Mouse (Mus musculus): Measurements from ENCODE around the gene Tro. TPM values are rescaled to one million over a fixed set of nuclear protein-coding genes. Genes with fewer than 3 reads are reported as not detected.

Gene Tro
- polyA plus RNA-seq (2014; fragmentation: Nextera tagmentation; extraction: Ambion mirVana), result 61.9 and 75.7 TPM in 2 replicates

- Histone ChIP-seq H3K36me3 (ENCODE audit: control insufficient read depth, insufficient read depth, low read length) (peaks cover 25% of the 10 kb centered on the region), H3K27me3 (replicated peaks; ENCODE audit: control insufficient read depth, insufficient read depth, low read length) (no peaks in the 10 kb centered on the region), H3K4me2 (ENCODE audit: low read length) (peak within 1 kb of the TSS; percentile 35), H3K4me3 (ENCODE audit: low read depth, low read length) (peak within 1 kb of the TSS; percentile 42), H3K9ac (ENCODE audit: low read length) (peak within 1 kb of the TSS; percentile 66), H3K4me1 (ENCODE audit: control insufficient read depth, insufficient read depth, low read length) (no peaks in the 10 kb centered on the region), H3K27ac (ENCODE audit: low read depth, low read length) (peak within 1 kb of the TSS; percentile 77), H3K9me3 (replicated peaks; ENCODE audit: control insufficient read depth, low read length) (no peaks in the 10 kb centered on the region)
- ATAC-seq, result peak; percentile 93
- peak; percentile 82 for DNase-seq (ENCODE audit: low spot score)
- 37% methylated on average over 37 of the region's 37 CpGs for WGBS
These were observed at the start of gene Tro for GRCm38 (mm10) chrX:150656908-150657796. TSS of gene Tro (minus strand) at chrX:150657583.

- 42% methylated on average over 1 of the region's 1 CpGs for WGBS
- H3K4me3 ChIP-seq (ENCODE audit: low read depth, low read length), result no peak overlapping the region
These were observed 20.1 kb upstream of the Tro start for GRCm38 (mm10) chrX:150677505-150677904.

GRCm38 (mm10) chrX:150662809-150663208 is 5.4 kb upstream of the Tro start:
- 41% methylated on average over 4 of the region's 4 CpGs for WGBS
- no peaks in the 10 kb centered on the region for H3K36me3 ChIP-seq (ENCODE audit: control insufficient read depth, insufficient read depth, low read length)
- no peak overlapping the region for H3K4me2 ChIP-seq (ENCODE audit: low read length)
- no peaks in the 10 kb centered on the region for H3K4me1 ChIP-seq (ENCODE audit: control insufficient read depth, insufficient read depth, low read length)
- ATAC-seq (no peak), DNase-seq (ENCODE audit: low spot score) (peak; percentile 11)
- no peak overlapping the region for H3K9ac ChIP-seq (ENCODE audit: low read length)
- no peaks in the 10 kb centered on the region for H3K9me3 ChIP-seq (replicated peaks; ENCODE audit: control insufficient read depth, low read length)
- H3K27me3 ChIP-seq (replicated peaks; ENCODE audit: control insufficient read depth, insufficient read depth, low read length), result no peaks in the 10 kb centered on the region
- no peak overlapping the region for H3K27ac ChIP-seq (ENCODE audit: low read depth, low read length)
- no peak overlapping the region for H3K4me3 ChIP-seq (ENCODE audit: low read depth, low read length)

More at GRCm38 (mm10) chrX:150677505-150677904, 20.1 kb upstream of the Tro start:
- Histone ChIP-seq H3K9ac (ENCODE audit: low read length) (no peak overlapping the region), H3K9me3 (replicated peaks; ENCODE audit: control insufficient read depth, low read length) (no peaks in the 10 kb centered on the region), H3K27ac (ENCODE audit: low read depth, low read length) (no peak overlapping the region), H3K27me3 (replicated peaks; ENCODE audit: control insufficient read depth, insufficient read depth, low read length) (no peaks in the 10 kb centered on the region), H3K36me3 (ENCODE audit: control insufficient read depth, insufficient read depth, low read length) (no peaks in the 10 kb centered on the region), H3K4me1 (ENCODE audit: control insufficient read depth, insufficient read depth, low read length) (no peaks in the 10 kb centered on the region), H3K4me2 (ENCODE audit: low read length) (no peak overlapping the region)
- ATAC-seq (no peak), DNase-seq (ENCODE audit: low spot score) (no peak)

- ATAC-seq (peak; percentile 29; the same call in 1 of the 2 replicates), DNase-seq (ENCODE audit: low spot score) (peak; percentile 19)
- Histone ChIP-seq H3K4me3 (ENCODE audit: low read depth, low read length) (peak overlapping the region; percentile 42; the same call in 1 of the 2 replicates), H3K36me3 (ENCODE audit: control insufficient read depth, insufficient read depth, low read length) (peaks cover 21% of the 10 kb centered on the region), H3K9ac (ENCODE audit: low read length) (no peak overlapping the region; the same call in 1 of the 2 replicates), H3K4me1 (ENCODE audit: control insufficient read depth, insufficient read depth, low read length) (no peaks in the 10 kb centered on the region), H3K27ac (ENCODE audit: low read depth, low read length) (no peak overlapping the region), H3K9me3 (replicated peaks; ENCODE audit: control insufficient read depth, low read length) (no peaks in the 10 kb centered on the region), H3K27me3 (replicated peaks; ENCODE audit: control insufficient read depth, insufficient read depth, low read length) (no peaks in the 10 kb centered on the region), H3K4me2 (ENCODE audit: low read length) (peak overlapping the region; percentile 35)
- WGBS, result 47% methylated on average over 3 of the region's 3 CpGs
These were observed 375 bp upstream of the Tro start for GRCm38 (mm10) chrX:150657797-150658118.

- ATAC-seq (peak; percentile 77), DNase-seq (ENCODE audit: low spot score) (peak; percentile 80)
- Histone ChIP-seq H3K27me3 (replicated peaks; ENCODE audit: control insufficient read depth, insufficient read depth, low read length) (no peaks in the 10 kb centered on the region), H3K36me3 (ENCODE audit: control insufficient read depth, insufficient read depth, low read length) (peaks cover 25% of the 10 kb centered on the region), H3K27ac (ENCODE audit: low read depth, low read length) (peak overlapping the region; percentile 77), H3K4me1 (ENCODE audit: control insufficient read depth, insufficient read depth, low read length) (no peaks in the 10 kb centered on the region), H3K9me3 (replicated peaks; ENCODE audit: control insufficient read depth, low read length) (no peaks in the 10 kb centered on the region), H3K9ac (ENCODE audit: low read length) (peak overlapping the region; percentile 66), H3K4me2 (ENCODE audit: low read length) (peak overlapping the region; percentile 35), H3K4me3 (ENCODE audit: low read depth, low read length) (peak overlapping the region; percentile 42)
- 47% methylated on average over 37 of the region's 44 CpGs for WGBS
These were observed 1.1 kb downstream of the Tro start for GRCm38 (mm10) chrX:150656122-150656907.

- Histone ChIP-seq H3K4me3 (ENCODE audit: low read depth, low read length) (no peak overlapping the region), H3K36me3 (ENCODE audit: control insufficient read depth, insufficient read depth, low read length) (no peaks in the 10 kb centered on the region), H3K27me3 (replicated peaks; ENCODE audit: control insufficient read depth, insufficient read depth, low read length) (no peaks in the 10 kb centered on the region), H3K4me2 (ENCODE audit: low read length) (no peak overlapping the region), H3K27ac (ENCODE audit: low read depth, low read length) (no peak overlapping the region), H3K9me3 (replicated peaks; ENCODE audit: control insufficient read depth, low read length) (no peaks in the 10 kb centered on the region), H3K9ac (ENCODE audit: low read length) (no peak overlapping the region), H3K4me1 (ENCODE audit: control insufficient read depth, insufficient read depth, low read length) (no peaks in the 10 kb centered on the region)
- DNase-seq (ENCODE audit: low spot score), result no peak
- WGBS, result 67% methylated on average over 1 of the region's 1 CpGs
- ATAC-seq, result no peak
These were observed 21.0 kb downstream of the Tro start for GRCm38 (mm10) chrX:150636421-150636820.

GRCm38 (mm10) chrX:150598882-150599281 is 58.5 kb downstream of the Tro start:
- Histone ChIP-seq H3K9me3 (replicated peaks; ENCODE audit: control insufficient read depth, low read length) (no peaks in the 10 kb centered on the region), H3K4me3 (ENCODE audit: low read depth, low read length) (no peak overlapping the region), H3K36me3 (ENCODE audit: control insufficient read depth, insufficient read depth, low read length) (no peaks in the 10 kb centered on the region), H3K27me3 (replicated peaks; ENCODE audit: control insufficient read depth, insufficient read depth, low read length) (no peaks in the 10 kb centered on the region), H3K4me1 (ENCODE audit: control insufficient read depth, insufficient read depth, low read length) (no peaks in the 10 kb centered on the region), H3K4me2 (ENCODE audit: low read length) (no peak overlapping the region), H3K27ac (ENCODE audit: low read depth, low read length) (no peak overlapping the region), H3K9ac (ENCODE audit: low read length) (no peak overlapping the region)
- ATAC-seq (no peak), DNase-seq (ENCODE audit: low spot score) (no peak)
- WGBS, result 89% methylated on average over 2 of the region's 2 CpGs
